Mouse (Mus musculus): ENCODE results near the gene Ppp1r32. TPM values are rescaled to one million over a fixed set of nuclear protein-coding genes. Genes with fewer than 3 reads are reported as not detected.

Gene Ppp1r32
- polyA plus RNA-seq, 1 experiment = 398 TPM

DNA sequence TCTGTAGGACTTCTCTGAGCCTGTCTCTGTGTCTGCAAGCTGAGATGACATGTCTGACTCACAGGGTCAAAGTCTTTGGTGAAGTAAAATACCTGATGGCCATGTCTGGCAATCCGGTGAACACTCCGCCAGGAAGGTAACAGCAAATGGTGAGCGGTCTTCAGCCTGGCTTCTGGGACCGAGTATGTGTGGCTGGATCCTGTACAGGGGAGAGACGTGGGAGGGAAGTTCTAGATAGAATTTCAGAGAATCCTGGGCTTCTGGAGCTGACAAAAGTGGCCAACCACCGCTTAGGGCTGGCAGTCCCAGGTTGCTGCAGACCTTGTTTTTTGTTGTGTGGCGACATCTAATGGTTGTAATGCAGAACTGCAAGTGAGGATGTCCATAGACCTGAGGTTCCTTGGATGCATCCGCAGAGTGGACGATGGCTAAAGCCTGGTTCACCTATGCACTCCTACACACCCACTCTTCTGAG, 3.6 kb upstream of the Ppp1r32 start:
- Histone ChIP-seq H3K27ac (ENCODE audit: control insufficient read depth, insufficient read depth, low read depth, low read length) (no peak overlapping the region), H3K27me3 (ENCODE audit: control insufficient read depth, insufficient read depth, low read length) (no peaks in the 10 kb centered on the region), H3K36me3 (ENCODE audit: control insufficient read depth, insufficient read depth, low read length) (no peaks in the 10 kb centered on the region), H3K4me3 (ENCODE audit: control insufficient read depth, low read depth, low read length) (no peak overlapping the region), H3K4me1 (ENCODE audit: control insufficient read depth, insufficient read depth, low read length) (peaks cover 8% of the 10 kb centered on the region)
- TF ChIP-seq CTCF (IDR thresholded peaks at IDR 0.05; ENCODE audit: control insufficient read depth, insufficient read depth, insufficient replicate concordance, low read depth, low read length) (peak; percentile 77), POLR2A (IDR thresholded peaks at IDR 0.05; ENCODE audit: control insufficient read depth, low read depth, low read length) (no peak)

DNA sequence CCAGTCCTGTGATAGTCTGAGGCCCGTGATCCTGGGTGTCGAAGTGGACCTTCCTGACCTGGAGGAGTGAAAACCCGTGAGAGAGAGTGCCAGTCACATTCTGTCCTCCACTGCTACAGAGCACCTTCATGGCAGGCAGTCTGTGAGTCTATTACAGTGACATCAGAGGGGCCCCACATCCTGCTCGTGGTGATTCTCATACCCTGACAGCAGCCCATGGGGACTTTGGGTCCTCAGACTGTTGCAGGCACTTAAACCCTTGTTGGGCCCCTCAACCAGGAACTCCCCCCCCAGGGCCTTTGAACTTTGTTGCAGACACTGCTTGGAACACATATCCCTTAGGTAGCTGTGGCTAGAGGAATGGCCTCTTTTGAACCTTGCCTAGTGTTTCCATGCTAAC, 3.2 kb downstream of the Ppp1r32 start:
- no peak overlapping the region for H3K4me3 ChIP-seq (ENCODE audit: control insufficient read depth, low read depth, low read length)

DNA sequence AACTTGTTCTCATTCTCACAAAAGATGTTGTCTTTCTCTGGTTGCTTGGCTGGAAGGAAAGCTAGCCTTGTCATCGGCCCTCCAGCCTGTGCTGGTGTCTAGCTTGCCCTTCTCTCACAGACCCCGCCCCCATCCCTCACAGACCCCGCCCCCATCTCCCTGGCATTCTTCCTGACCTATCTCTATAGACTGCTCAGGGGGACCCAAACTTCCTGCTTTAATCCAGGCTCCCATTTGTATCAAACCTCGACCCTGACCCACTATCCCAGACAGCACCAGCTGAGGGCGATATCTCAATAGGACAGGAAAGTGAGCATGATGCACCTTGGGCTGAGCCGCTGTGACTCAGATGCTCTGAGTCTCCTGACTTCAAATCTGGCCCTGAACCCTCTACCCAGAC, 8.9 kb downstream of the Ppp1r32 start:
- Histone ChIP-seq H3K27me3 (ENCODE audit: control insufficient read depth, insufficient read depth, low read length) (no peaks in the 10 kb centered on the region), H3K27ac (ENCODE audit: control insufficient read depth, insufficient read depth, low read depth, low read length) (no peak overlapping the region), H3K36me3 (ENCODE audit: control insufficient read depth, insufficient read depth, low read length) (no peaks in the 10 kb centered on the region; the same call in 1 of the 2 replicates), H3K4me1 (ENCODE audit: control insufficient read depth, insufficient read depth, low read length) (no peaks in the 10 kb centered on the region; the same call in 1 of the 2 replicates), H3K4me3 (ENCODE audit: control insufficient read depth, low read depth, low read length) (no peak overlapping the region)
- TF ChIP-seq POLR2A (IDR thresholded peaks at IDR 0.05; ENCODE audit: control insufficient read depth, low read depth, low read length) = no peak
- TF ChIP-seq CTCF (IDR thresholded peaks at IDR 0.05; ENCODE audit: control insufficient read depth, insufficient read depth, insufficient replicate concordance, low read depth, low read length) = no peak

More for the DNA sequence above, 3.2 kb downstream of the Ppp1r32 start:
- Histone ChIP-seq H3K4me1 (ENCODE audit: control insufficient read depth, insufficient read depth, low read length) (peaks cover 8% of the 10 kb centered on the region), H3K27me3 (ENCODE audit: control insufficient read depth, insufficient read depth, low read length) (no peaks in the 10 kb centered on the region), H3K36me3 (ENCODE audit: control insufficient read depth, insufficient read depth, low read length) (no peaks in the 10 kb centered on the region; the same call in 1 of the 2 replicates), H3K27ac (ENCODE audit: control insufficient read depth, insufficient read depth, low read depth, low read length) (no peak overlapping the region)
- TF ChIP-seq POLR2A (IDR thresholded peaks at IDR 0.05; ENCODE audit: control insufficient read depth, low read depth, low read length) = no peak
- no peak for TF ChIP-seq CTCF (IDR thresholded peaks at IDR 0.05; ENCODE audit: control insufficient read depth, insufficient read depth, insufficient replicate concordance, low read depth, low read length)

DNA sequence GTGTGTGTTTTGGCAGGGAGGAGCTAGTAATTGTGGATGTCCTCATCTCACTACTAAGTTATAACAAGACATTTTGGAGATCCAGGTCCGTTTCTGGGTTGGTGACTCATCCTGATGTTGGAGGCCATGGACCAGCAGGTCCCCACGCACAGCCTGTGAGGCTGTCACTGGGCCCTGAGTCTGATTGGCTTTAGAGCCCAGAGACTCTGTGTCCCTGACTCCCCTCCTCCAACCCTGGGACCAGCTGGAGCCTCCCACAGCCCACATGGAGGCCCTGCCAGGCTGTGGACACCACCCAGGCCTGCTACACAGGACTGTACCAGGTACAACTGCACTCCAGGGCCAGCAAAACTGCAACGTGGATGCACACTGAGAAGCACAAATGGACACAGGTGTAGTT, 9.8 kb downstream of the Ppp1r32 start:
- Histone ChIP-seq H3K27me3 (ENCODE audit: control insufficient read depth, insufficient read depth, low read length) (no peaks in the 10 kb centered on the region), H3K36me3 (ENCODE audit: control insufficient read depth, insufficient read depth, low read length) (no peaks in the 10 kb centered on the region; the same call in 1 of the 2 replicates), H3K27ac (ENCODE audit: control insufficient read depth, insufficient read depth, low read depth, low read length) (no peak overlapping the region), H3K4me3 (ENCODE audit: control insufficient read depth, low read depth, low read length) (no peak overlapping the region), H3K4me1 (ENCODE audit: control insufficient read depth, insufficient read depth, low read length) (no peaks in the 10 kb centered on the region; the same call in 1 of the 2 replicates)
- TF ChIP-seq CTCF (IDR thresholded peaks at IDR 0.05; ENCODE audit: control insufficient read depth, insufficient read depth, insufficient replicate concordance, low read depth, low read length) (no peak), POLR2A (IDR thresholded peaks at IDR 0.05; ENCODE audit: control insufficient read depth, low read depth, low read length) (no peak)

DNA sequence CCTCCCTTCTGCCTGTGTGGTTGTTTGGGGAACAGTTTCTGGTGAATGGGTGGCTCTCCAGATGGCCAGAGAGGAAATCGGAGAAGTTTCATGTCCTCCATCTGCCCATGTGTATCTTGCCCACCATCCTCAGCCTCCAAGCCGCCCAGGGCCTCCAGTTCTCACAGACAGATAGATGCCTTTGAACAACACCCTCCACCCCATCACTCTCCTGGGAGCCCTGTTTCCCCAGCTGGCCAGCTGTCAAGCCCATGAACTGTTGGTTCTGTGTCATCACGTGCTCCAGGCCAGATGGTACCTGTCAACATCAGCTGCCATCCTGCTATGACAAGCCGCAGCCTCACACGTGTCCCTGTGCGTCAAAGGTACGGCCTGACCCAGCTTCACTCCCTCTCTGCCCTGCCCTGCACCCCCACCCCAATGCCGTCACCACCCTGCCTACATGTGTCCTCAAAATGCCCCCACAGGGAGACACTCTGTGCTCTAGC, 13.5 kb downstream of the Ppp1r32 start:
- Histone ChIP-seq H3K4me3 (ENCODE audit: control insufficient read depth, low read depth, low read length) (no peak overlapping the region), H3K4me1 (ENCODE audit: control insufficient read depth, insufficient read depth, low read length) (no peaks in the 10 kb centered on the region; the same call in 1 of the 2 replicates), H3K27ac (ENCODE audit: control insufficient read depth, insufficient read depth, low read depth, low read length) (no peak overlapping the region), H3K36me3 (ENCODE audit: control insufficient read depth, insufficient read depth, low read length) (no peaks in the 10 kb centered on the region), H3K27me3 (ENCODE audit: control insufficient read depth, insufficient read depth, low read length) (no peaks in the 10 kb centered on the region)
- TF ChIP-seq POLR2A (IDR thresholded peaks at IDR 0.05; ENCODE audit: control insufficient read depth, low read depth, low read length) = 0 out of 2 replicates have a peak, but pooled peaks have one; percentile 10
- no peak for TF ChIP-seq CTCF (IDR thresholded peaks at IDR 0.05; ENCODE audit: control insufficient read depth, insufficient read depth, insufficient replicate concordance, low read depth, low read length)

DNA sequence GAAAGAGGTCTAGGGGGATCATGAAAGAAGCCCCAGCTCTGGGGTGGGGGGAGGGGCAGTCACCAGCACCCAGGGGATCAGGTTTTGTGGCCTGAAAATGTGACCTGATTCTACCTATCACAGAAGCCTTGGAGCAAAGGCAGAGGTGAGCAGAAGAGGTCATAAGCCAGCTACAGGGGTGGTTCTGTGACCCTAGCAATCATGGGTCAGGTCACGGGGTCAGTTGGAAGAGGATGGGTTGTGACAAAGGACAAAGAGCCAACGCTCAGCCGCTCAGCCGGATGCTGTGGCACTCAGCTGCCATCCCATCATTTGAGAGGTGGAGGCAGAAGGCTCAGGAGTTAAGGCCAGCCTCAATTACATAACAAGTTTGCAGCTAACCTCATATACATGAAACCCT, 18.3 kb downstream of the Ppp1r32 start:
- Histone ChIP-seq H3K27me3 (ENCODE audit: control insufficient read depth, insufficient read depth, low read length) (no peaks in the 10 kb centered on the region), H3K4me1 (ENCODE audit: control insufficient read depth, insufficient read depth, low read length) (peaks cover 4% of the 10 kb centered on the region), H3K4me3 (ENCODE audit: control insufficient read depth, low read depth, low read length) (no peak overlapping the region), H3K27ac (ENCODE audit: control insufficient read depth, insufficient read depth, low read depth, low read length) (no peak overlapping the region), H3K36me3 (ENCODE audit: control insufficient read depth, insufficient read depth, low read length) (no peaks in the 10 kb centered on the region)
- TF ChIP-seq POLR2A (IDR thresholded peaks at IDR 0.05; ENCODE audit: control insufficient read depth, low read depth, low read length) (no peak), CTCF (IDR thresholded peaks at IDR 0.05; ENCODE audit: control insufficient read depth, insufficient read depth, insufficient replicate concordance, low read depth, low read length) (no peak)

DNA sequence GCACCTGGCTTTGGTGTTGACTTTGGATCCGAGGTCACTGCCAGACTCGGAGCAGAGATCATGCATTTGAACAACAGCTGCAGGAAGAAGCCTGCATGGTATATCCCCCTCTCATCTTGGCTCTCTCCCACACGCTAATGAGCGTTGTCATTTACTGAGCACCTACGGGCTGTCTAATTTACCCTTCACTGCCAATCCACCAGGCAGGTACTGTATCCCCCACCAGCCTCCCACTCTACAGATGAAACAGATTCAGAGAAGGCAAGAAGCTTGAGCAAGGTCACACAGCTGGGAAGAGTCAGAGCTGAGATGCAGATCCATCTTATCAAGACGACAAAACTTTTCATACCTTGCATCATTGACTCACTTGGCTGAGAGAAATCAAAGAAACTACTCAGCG, 21.1 kb downstream of the Ppp1r32 start:
- Histone ChIP-seq H3K36me3 (ENCODE audit: control insufficient read depth, insufficient read depth, low read length) (no peaks in the 10 kb centered on the region), H3K4me1 (ENCODE audit: control insufficient read depth, insufficient read depth, low read length) (peaks cover 11% of the 10 kb centered on the region), H3K4me3 (ENCODE audit: control insufficient read depth, low read depth, low read length) (no peak overlapping the region), H3K27ac (ENCODE audit: control insufficient read depth, insufficient read depth, low read depth, low read length) (no peak overlapping the region), H3K27me3 (ENCODE audit: control insufficient read depth, insufficient read depth, low read length) (no peaks in the 10 kb centered on the region)
- TF ChIP-seq CTCF (IDR thresholded peaks at IDR 0.05; ENCODE audit: control insufficient read depth, insufficient read depth, insufficient replicate concordance, low read depth, low read length) = no peak
- no peak for TF ChIP-seq POLR2A (IDR thresholded peaks at IDR 0.05; ENCODE audit: control insufficient read depth, low read depth, low read length)

All from testis, adult 2 months (tissue).